8 mouse cellular contexts compared by ENCODE assay signal in genomic region chr5:108368851-108369621, GRCm38 (mm10). TPM values are rescaled to one million over a fixed set of nuclear protein-coding genes. Genes with fewer than 3 reads are reported as not detected.
DNase-seq lines count a peak whose midpoint lies in the region; ATAC-seq and TF ChIP-seq lines count a peak whose summit lies in the region.

No protein-coding gene starts in this region.

- H3K4me1 ChIP-seq in cortical plate, adult 2 months (ENCODE audit: control insufficient read depth, insufficient read depth, low read length): peaks cover 11% of the 10 kb centered on the region
- H3K4me1 ChIP-seq in heart, adult 2 months (ENCODE audit: control insufficient read depth, insufficient read depth, low read length): no peaks in the 10 kb centered on the region
- H3K4me1 ChIP-seq in limb, embryonic 11.5 days (ENCODE audit: control insufficient read depth, insufficient read depth, low read length): peaks cover 18% of the 10 kb centered on the region
- peaks cover 29% of the 10 kb centered on the region for H3K4me1 ChIP-seq in midbrain, embryonic 12.5 days
- peaks cover 20% of the 10 kb centered on the region for H3K4me1 ChIP-seq in stomach, embryonic 16.5 days (ENCODE audit: control insufficient read depth, insufficient read depth, low read length)

- no peaks in the 10 kb centered on the region for H3K36me3 ChIP-seq in heart, adult 2 months (ENCODE audit: control insufficient read depth, insufficient read depth, low read length)
- no peaks in the 10 kb centered on the region for H3K36me3 ChIP-seq in limb, embryonic 11.5 days (ENCODE audit: control insufficient read depth, insufficient read depth, low read length)
- no peaks in the 10 kb centered on the region for H3K36me3 ChIP-seq in midbrain, embryonic 12.5 days
- H3K36me3 ChIP-seq in stomach, embryonic 16.5 days (ENCODE audit: control insufficient read depth, insufficient read depth, low read length): no peaks in the 10 kb centered on the region

- H3K79me2 ChIP-seq in heart, adult 2 months (replicated peaks; ENCODE audit: control insufficient read depth, insufficient read depth, low read length): no peaks in the 10 kb centered on the region

- TF ChIP-seq POLR2A in cortical plate, adult 2 months (IDR thresholded peaks at IDR 0.05; ENCODE audit: extremely low read depth, insufficient read depth, low read length): peak; percentile 80
- TF ChIP-seq POLR2A in heart, adult 2 months (IDR thresholded peaks at IDR 0.05; ENCODE audit: insufficient read depth, low read depth, low read length): no peak

- intact Hi-C loops in heart, adult 2 months (cut with DNase I): no loop called here

- no peak for TF ChIP-seq CTCF in cortical plate, adult 2 months (IDR thresholded peaks at IDR 0.05; ENCODE audit: extremely low read depth, insufficient read depth, low read length)
- no peak for TF ChIP-seq CTCF in heart, adult 2 months (IDR thresholded peaks at IDR 0.05)

- ATAC-seq in limb, embryonic 11.5 days (ENCODE audit: insufficient number of reproducible peaks, low FRiP score, low TSS enrichment, low read depth): no peak
- no peak for ATAC-seq in midbrain, embryonic 12.5 days (ENCODE audit: low FRiP score, low read depth)
- ATAC-seq in stomach, embryonic 16.5 days (ENCODE audit: insufficient read depth, low FRiP score): no peak

- H3K27ac ChIP-seq in cortical plate, adult 2 months (ENCODE audit: insufficient read depth, low read length): peak overlapping the region; percentile 79
- no peak overlapping the region for H3K27ac ChIP-seq in heart, adult 2 months
- no peak overlapping the region for H3K27ac ChIP-seq in limb, embryonic 11.5 days (replicated peaks; ENCODE audit: low read depth, low read length)
- H3K27ac ChIP-seq in midbrain, embryonic 12.5 days (replicated peaks): no peak overlapping the region
- H3K27ac ChIP-seq in stomach, embryonic 16.5 days (ENCODE audit: low read length): no peak overlapping the region

- DNase-seq in kidney, adult 18-20 months: peak; percentile 27
- DNase-seq in kidney, adult 11 months: no peak
- peak; percentile 46 to 52 for DNase-seq in heart, adult 2 months
- peak; percentile 9 for DNase-seq in kidney, adult 9 months
- peak; percentile 64 for DNase-seq in limb, embryonic 11.5 days (ENCODE audit: low spot score)

- peak overlapping the region; percentile 97 for H3K4me3 ChIP-seq in cortical plate, adult 2 months (ENCODE audit: insufficient read depth, low read length)
- peak overlapping the region; percentile 48 for H3K4me3 ChIP-seq in heart, adult 2 months
- H3K4me3 ChIP-seq in limb, embryonic 11.5 days (ENCODE audit: low read depth, low read length): peak overlapping the region; percentile 14
- H3K4me3 ChIP-seq in midbrain, embryonic 12.5 days: peak overlapping the region; percentile 60
- H3K4me3 ChIP-seq in stomach, embryonic 16.5 days (replicated peaks; ENCODE audit: low read length): peak overlapping the region; percentile 48

- peak overlapping the region; percentile 42 for H3K4me2 ChIP-seq in limb, embryonic 11.5 days (ENCODE audit: low read depth, severe bottlenecking)
- H3K4me2 ChIP-seq in midbrain, embryonic 12.5 days (replicated peaks): peak overlapping the region; percentile 93
- peak overlapping the region; percentile 78 for H3K4me2 ChIP-seq in stomach, embryonic 16.5 days (ENCODE audit: low read depth, low read length)

- H3K27me3 ChIP-seq in heart, adult 2 months (ENCODE audit: control insufficient read depth, insufficient read depth, low read length): peaks cover 11% of the 10 kb centered on the region
- peaks cover 76% of the 10 kb centered on the region for H3K27me3 ChIP-seq in limb, embryonic 11.5 days (ENCODE audit: control insufficient read depth, insufficient read depth, low read length)
- H3K27me3 ChIP-seq in midbrain, embryonic 12.5 days: peaks cover 91% of the 10 kb centered on the region
- peaks cover 82% of the 10 kb centered on the region for H3K27me3 ChIP-seq in stomach, embryonic 16.5 days (ENCODE audit: control insufficient read depth, insufficient read depth, low read length)

- no peaks in the 10 kb centered on the region for H3K9me3 ChIP-seq in limb, embryonic 11.5 days (ENCODE audit: control insufficient read depth, low read length)
- no peaks in the 10 kb centered on the region for H3K9me3 ChIP-seq in midbrain, embryonic 12.5 days
- H3K9me3 ChIP-seq in stomach, embryonic 16.5 days (replicated peaks; ENCODE audit: control insufficient read depth, low read length): no peaks in the 10 kb centered on the region

- 1% methylated on average over 49 of the region's 49 CpGs for WGBS in heart, adult 2 months
- WGBS in limb, embryonic 11.5 days: 1% methylated on average over 49 of the region's 49 CpGs
- under 1% methylated on average over 49 of the region's 49 CpGs for WGBS in midbrain, embryonic 12.5 days
- WGBS in stomach, embryonic 16.5 days: under 1% methylated on average over 49 of the region's 49 CpGs

- no peak for TF ChIP-seq EP300 in heart, adult 2 months (IDR thresholded peaks at IDR 0.05; ENCODE audit: insufficient read depth, low read depth, low read length)

- H3K9ac ChIP-seq in heart, adult 2 months (ENCODE audit: low read depth, low read length): 0 out of 2 replicates have a peak overlapping the region, but pooled peaks have one; percentile 7
- no peak overlapping the region for H3K9ac ChIP-seq in limb, embryonic 11.5 days (ENCODE audit: low read length)
- no peak overlapping the region; the same call in 1 of the 2 replicates for H3K9ac ChIP-seq in midbrain, embryonic 12.5 days (replicated peaks)
- no peak overlapping the region for H3K9ac ChIP-seq in stomach, embryonic 16.5 days (ENCODE audit: low read length)

RNA-seq across cellular contexts. Expression of gene Gm42517, which starts 1.3 kb away (rescaled TPM):
- 57.7 and 58.3 TPM in 2 replicates for polyA plus RNA-seq in cortical plate, adult 2 months (2012; rRNA removed)
- total RNA-seq in heart, adult 2 months (2021): 1 to 10 TPM; 1.3 to 2.0 TPM
- 0.67 and 1.0 TPM in 2 replicates for polyA plus RNA-seq in heart, adult 2 months (2012; rRNA removed)
- polyA plus RNA-seq in limb, embryonic 11.5 days (2014; fragmentation: Nextera tagmentation; extraction: Ambion mirVana): not detected in 2 replicates
- 0.13 and 0.20 TPM in 2 replicates for polyA plus RNA-seq in midbrain, embryonic 12.5 days (2016; fragmentation: Nextera tagmentation; extraction: Ambion mirVana)
- polyA plus RNA-seq in stomach, embryonic 16.5 days (2015; fragmentation: Nextera tagmentation; extraction: Ambion mirVana): 0.12 TPM in 1 of 2 replicates, not detected in the other

RNA-seq across cellular contexts. Expression of gene Pde6b, which starts 19.2 kb away (rescaled TPM):
- 0.25 and 0.26 TPM in 2 replicates for polyA plus RNA-seq in cortical plate, adult 2 months (2012; rRNA removed)
- not detected for total RNA-seq in heart, adult 2 months (2021)
- not detected in 2 replicates for polyA plus RNA-seq in heart, adult 2 months (2012; rRNA removed)
- 0.13 and 0.34 TPM in 2 replicates for polyA plus RNA-seq in limb, embryonic 11.5 days (2014; fragmentation: Nextera tagmentation; extraction: Ambion mirVana)
- polyA plus RNA-seq in midbrain, embryonic 12.5 days (2016; fragmentation: Nextera tagmentation; extraction: Ambion mirVana): 0.24 and 0.25 TPM in 2 replicates
- polyA plus RNA-seq in stomach, embryonic 16.5 days (2015; fragmentation: Nextera tagmentation; extraction: Ambion mirVana): 0.34 and 0.59 TPM in 2 replicates

RNA-seq across cellular contexts. Expression of gene Pigg, which starts 56.6 kb away (rescaled TPM):
- polyA plus RNA-seq in cortical plate, adult 2 months (2012; rRNA removed): 8.3 and 8.7 TPM in 2 replicates
- 10 to 100 TPM; 10.0 to 10.4 TPM for total RNA-seq in heart, adult 2 months (2021)
- polyA plus RNA-seq in heart, adult 2 months (2012; rRNA removed): 5.9 and 11.3 TPM in 2 replicates
- 3.1 and 3.6 TPM in 2 replicates for polyA plus RNA-seq in limb, embryonic 11.5 days (2014; fragmentation: Nextera tagmentation; extraction: Ambion mirVana)
- 8.0 and 8.2 TPM in 2 replicates for polyA plus RNA-seq in midbrain, embryonic 12.5 days (2016; fragmentation: Nextera tagmentation; extraction: Ambion mirVana)
- 8.0 and 8.8 TPM in 2 replicates for polyA plus RNA-seq in stomach, embryonic 16.5 days (2015; fragmentation: Nextera tagmentation; extraction: Ambion mirVana)

Comparison
In these comparisons a context has a peak if more than half of its experiments do, and no peak if none do; other contexts are left out.
1. H3K4me3 ChIP-seq: peak in every context shown above with its lines; median percentile 97 in cortical plate, adult 2 months; 60 in midbrain, embryonic 12.5 days; 48 in heart, adult 2 months; 48 in stomach, embryonic 16.5 days; 14 in limb, embryonic 11.5 days.
2. H3K4me2 ChIP-seq: peak in every context shown above with its lines; median percentile 93 in midbrain, embryonic 12.5 days; 78 in stomach, embryonic 16.5 days; 42 in limb, embryonic 11.5 days.
3. RNA of gene Gm42517, which starts 1.3 kb away (polyA plus RNA-seq): 57.7 to 58.3 TPM in cortical plate, adult 2 months; 0.67 to 1.0 TPM in heart, adult 2 months, 0.13 to 0.20 TPM in midbrain, embryonic 12.5 days, 0.12 TPM in stomach, embryonic 16.5 days and not detected in limb, embryonic 11.5 days; every median in the first group is over 10 times any median in the second.